Mouse (Mus musculus) MEL (cell line): ENCODE measurements at regions not wholly inside any gene's neighbourhood (a gene's known extent, or its start where the extent isn't known, plus 50 kb on each side); places are given as distances from the start of the nearest gene placed in this dataset.

Experiments
- DNase-seq: peaks from one replicate; pipeline ENCODE4 v3.0.0; 2011; ENCODE audit warnings: low read depth, low spot score
- H3K27ac ChIP-seq: 2 replicates; pipeline ENCODE4 v1.5.1; 2012; ENCODE audit warnings: low read depth, mild to moderate bottlenecking, control low read depth, low read length, moderate library complexity; ENCODE audit not compliant: control insufficient read depth
- H3K27me3 ChIP-seq, 2 experiments: fragments of 150-350 bp in 1 of 2; sonication (generic) in 1 of 2; 2 replicates each; pipeline ENCODE4 v1.6.1; 2012; ENCODE audit warnings: low read length in 2 of 2, mild to moderate bottlenecking in 2 of 2, improper control_type of control experiment in 1 of 2, moderate library complexity in 1 of 2; ENCODE audit not compliant: insufficient read depth in 2 of 2, control insufficient read depth in 1 of 2
- H3K36me3 ChIP-seq, 2 experiments: 2 replicates each; pipeline ENCODE4 v1.6.1; 2012 to 2014; ENCODE audit warnings: low read length in 2 of 2, improper control_type of control experiment in 1 of 2, inconsistent platforms in 1 of 2, mild to moderate bottlenecking in 1 of 2; ENCODE audit not compliant: insufficient read depth in 2 of 2, control insufficient read depth in 1 of 2
- H3K4me1 ChIP-seq, 2 experiments: fragments of 150-350 bp in 1 of 2; sonication (generic) in 1 of 2; 2 replicates each; pipeline ENCODE4 v1.6.1; 2012; ENCODE audit warnings: low read length in 2 of 2, improper control_type of control experiment in 1 of 2, mild to moderate bottlenecking in 1 of 2; ENCODE audit not compliant: insufficient read depth in 2 of 2, control insufficient read depth in 1 of 2
- H3K4me3 ChIP-seq, 2 experiments: fragments of 150-350 bp in 1 of 2; sonication (generic) in 1 of 2; 2 replicates each; pipeline ENCODE4 v1.5.1; 2012; ENCODE audit warnings: low read depth in 2 of 2, low read length in 2 of 2, mild to moderate bottlenecking in 2 of 2, moderate library complexity in 2 of 2, control low read depth in 1 of 2, improper control_type of control experiment in 1 of 2; ENCODE audit not compliant: control insufficient read depth in 1 of 2, insufficient read depth in 1 of 2
- H3K79me2 ChIP-seq: 2 replicates; pipeline ENCODE4 v1.6.1; 2012; ENCODE audit warnings: mild to moderate bottlenecking, low read length, moderate library complexity; ENCODE audit not compliant: control insufficient read depth, poor library complexity, insufficient read depth
- H3K9ac ChIP-seq: 2 replicates; pipeline ENCODE4 v1.6.1; 2012; ENCODE audit warnings: low read depth, mild to moderate bottlenecking, control low read depth, low read length, moderate library complexity; ENCODE audit not compliant: control insufficient read depth, poor library complexity, severe bottlenecking
- H3K9me3 ChIP-seq: fragments of 150-350 bp; sonication (generic); replicated peaks from 2 replicates; pipeline ENCODE4 v1.6.1; 2012; ENCODE audit warnings: mild to moderate bottlenecking, low read length, improper control_type of control experiment, moderate library complexity; ENCODE audit not compliant: insufficient read depth
- BHLHE40 ChIP-seq: IDR thresholded peaks from 2 replicates; pipeline ENCODE4 v1.6.1; 2012; ENCODE audit warnings: low read depth, mild to moderate bottlenecking, inconsistent platforms, low read length, improper control_type of control experiment, borderline replicate concordance
- CHD1 ChIP-seq: IDR thresholded peaks from 2 replicates; pipeline ENCODE4 v1.6.1; 2012; ENCODE audit warnings: low read depth, mild to moderate bottlenecking, inconsistent platforms, low read length, improper control_type of control experiment
- CHD2 ChIP-seq: IDR thresholded peaks from 2 replicates; pipeline ENCODE4 v1.6.1; 2011; ENCODE audit warnings: low read length, improper control_type of control experiment
- ELF1 ChIP-seq: IDR thresholded peaks from 2 replicates; pipeline ENCODE4 v1.6.1; 2014; ENCODE audit warnings: low read depth, mild to moderate bottlenecking, inconsistent platforms, low read length, improper control_type of control experiment, moderate library complexity
- EP300 ChIP-seq, 2 experiments: IDR thresholded peaks; 2 replicates each; pipeline ENCODE4 v1.6.1; 2011; ENCODE audit warnings: improper control_type of control experiment in 2 of 2, low read length in 2 of 2, low read depth in 1 of 2, mild to moderate bottlenecking in 1 of 2
- ETS1 ChIP-seq: IDR thresholded peaks from 2 replicates; pipeline ENCODE4 v1.6.1; 2012; ENCODE audit warnings: low read depth, mild to moderate bottlenecking, inconsistent platforms, low read length, improper control_type of control experiment, moderate library complexity
- GATA1 ChIP-seq: IDR thresholded peaks from 2 replicates; pipeline ENCODE4 v1.6.1; 2011; ENCODE audit warnings: low read depth, low read length, improper control_type of control experiment
- HCFC1 ChIP-seq: IDR thresholded peaks from 2 replicates; pipeline ENCODE4 v1.6.1; 2012; ENCODE audit warnings: low read depth, mild to moderate bottlenecking, inconsistent platforms, low read length, improper control_type of control experiment, moderate library complexity
- MAFK ChIP-seq: IDR thresholded peaks from 2 replicates; pipeline ENCODE4 v1.6.1; 2011; ENCODE audit warnings: low read depth, mild to moderate bottlenecking, low read length, improper control_type of control experiment, borderline replicate concordance
- MAX ChIP-seq: IDR thresholded peaks from 2 replicates; pipeline ENCODE4 v1.6.1; 2011; ENCODE audit warnings: low read length, improper control_type of control experiment
- MAZ ChIP-seq: IDR thresholded peaks from 2 replicates; pipeline ENCODE4 v1.6.1; 2012; ENCODE audit warnings: low read depth, mild to moderate bottlenecking, inconsistent platforms, low read length, improper control_type of control experiment
- MEF2A ChIP-seq: IDR thresholded peaks from 2 replicates; pipeline ENCODE4 v1.6.1; 2014; ENCODE audit warnings: low read depth, mild to moderate bottlenecking, inconsistent platforms, low read length, improper control_type of control experiment; ENCODE audit not compliant: poor library complexity, insufficient replicate concordance, severe bottlenecking; ENCODE audit errors: extremely low read depth
- MYB ChIP-seq: IDR thresholded peaks from 2 replicates; pipeline ENCODE4 v1.6.1; 2011; ENCODE audit warnings: mild to moderate bottlenecking, low read depth, low read length, improper control_type of control experiment
- NELFE ChIP-seq: IDR thresholded peaks from 2 replicates; pipeline ENCODE4 v1.6.1; 2011; ENCODE audit warnings: low read depth, low read length, improper control_type of control experiment
- NRF1 ChIP-seq: IDR thresholded peaks from 2 replicates; pipeline ENCODE4 v1.6.1; 2014; ENCODE audit warnings: low read depth, mild to moderate bottlenecking, inconsistent platforms, low read length, improper control_type of control experiment, moderate library complexity; ENCODE audit not compliant: poor library complexity, insufficient read depth, severe bottlenecking
- POLR2A ChIP-seq, 2 experiments: IDR thresholded peaks; 2 replicates each; pipeline ENCODE4 v1.6.1; 2011 to 2012; ENCODE audit warnings: low read length in 2 of 2, mild to moderate bottlenecking in 2 of 2, control low read depth in 1 of 2, improper control_type of control experiment in 1 of 2, low read depth in 1 of 2, moderate library complexity in 1 of 2; ENCODE audit not compliant: control insufficient read depth in 1 of 2, insufficient read depth in 1 of 2, poor library complexity in 1 of 2
- POLR2AphosphoS5 ChIP-seq: IDR thresholded peaks from 2 replicates; pipeline ENCODE4 v1.6.1; 2012; ENCODE audit warnings: low read depth, borderline replicate concordance, mild to moderate bottlenecking, inconsistent platforms, low read length, moderate library complexity, mixed read lengths
- RAD21 ChIP-seq: IDR thresholded peaks from 2 replicates; pipeline ENCODE4 v1.6.1; 2011; ENCODE audit warnings: mild to moderate bottlenecking, low read depth, low read length, improper control_type of control experiment
- RCOR1 ChIP-seq: IDR thresholded peaks from 2 replicates; pipeline ENCODE4 v1.6.1; 2012; ENCODE audit warnings: low read depth, mild to moderate bottlenecking, inconsistent platforms, low read length, improper control_type of control experiment
- SMC3 ChIP-seq: IDR thresholded peaks from 2 replicates; pipeline ENCODE4 v1.6.1; 2011; ENCODE audit warnings: low read depth, low read length, improper control_type of control experiment
- TAL1 ChIP-seq: IDR thresholded peaks from 2 replicates; pipeline ENCODE4 v1.6.1; 2012; ENCODE audit warnings: mild to moderate bottlenecking, inconsistent platforms, low read length, moderate library complexity, mixed read lengths
- TBP ChIP-seq: IDR thresholded peaks from 2 replicates; pipeline ENCODE4 v1.8.0; 2011; ENCODE audit warnings: low read depth, low read length, improper control_type of control experiment
- TCF12 ChIP-seq: IDR thresholded peaks from 2 replicates; pipeline ENCODE4 v1.6.1; 2014; ENCODE audit warnings: low read depth, mild to moderate bottlenecking, inconsistent platforms, low read length, improper control_type of control experiment, moderate library complexity
- USF1 ChIP-seq: IDR thresholded peaks from 2 replicates; pipeline ENCODE4 v1.6.1; 2014; ENCODE audit warnings: low read depth, mild to moderate bottlenecking, inconsistent platforms, low read length, improper control_type of control experiment, moderate library complexity
- ZKSCAN1 ChIP-seq: IDR thresholded peaks from 2 replicates; pipeline ENCODE4 v1.6.1; 2012; ENCODE audit warnings: low read depth, mild to moderate bottlenecking, inconsistent platforms, low read length, improper control_type of control experiment, moderate library complexity
- ZMIZ1 ChIP-seq: IDR thresholded peaks from 2 replicates; pipeline ENCODE4 v1.6.1; 2012; ENCODE audit warnings: low read depth, mild to moderate bottlenecking, inconsistent platforms, low read length, improper control_type of control experiment, moderate library complexity
- ZNF384 ChIP-seq: IDR thresholded peaks from 2 replicates; pipeline ENCODE4 v1.6.1; 2012; ENCODE audit warnings: low read depth, mild to moderate bottlenecking, inconsistent platforms, low read length, improper control_type of control experiment

DNA sequence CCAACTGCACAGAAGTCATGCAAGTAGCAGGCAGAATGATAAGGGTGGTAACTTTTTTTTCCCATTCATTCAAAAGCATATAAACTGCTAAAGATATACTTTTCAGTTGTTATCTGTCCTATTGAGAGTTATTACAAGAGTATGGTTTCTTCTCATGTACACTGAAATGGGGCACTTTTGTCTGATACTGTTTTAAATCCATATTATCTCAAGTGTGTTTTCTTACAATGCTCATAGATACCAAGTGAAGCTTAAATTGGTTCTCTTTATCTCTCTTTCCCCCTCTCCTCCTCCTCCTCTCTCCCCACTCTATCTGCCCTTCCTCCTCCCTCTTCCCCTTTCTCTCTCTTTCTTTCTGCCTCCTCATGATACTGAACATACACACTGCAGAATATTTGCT lies 584.8 kb upstream of the C030005K15Rik start:
- DNase-seq: peak; percentile 41
- Histone ChIP-seq H3K27me3 (no peaks in the 10 kb centered on the region), H3K9ac (no peak overlapping the region), H3K9me3 (no peaks in the 10 kb centered on the region), H3K27ac (no peak overlapping the region), H3K79me2 (no peaks in the 10 kb centered on the region), H3K4me1 (peaks cover 0 to 7% of the 10 kb centered on the region in 2 experiments; a peak in 2 of 4 replicates), H3K4me3 (0 out of 4 replicates have a peak overlapping the region, but pooled peaks of 1 of the 2 experiments have one; percentile 3)
- TF ChIP-seq ELF1 (no peak), POLR2A (IDR thresholded peaks at IDR 0.05; ENCODE audit: control insufficient read depth in 1 of 2, insufficient read depth in 1 of 2, low read depth in 1 of 2, low read length in 2 of 2, poor library complexity in 1 of 2) (no peak), NRF1 (no peak), MAX (no peak), TCF12 (0 out of 2 replicates have a peak, but pooled peaks have one; percentile 19), ZNF384 (peak; percentile 47; the same call in 1 of the 2 replicates), ZMIZ1 (no peak), ZKSCAN1 (no peak), GATA1 (peak; percentile 50; the same call in 1 of the 2 replicates), SMC3 (no peak), RAD21 (no peak), MAZ (no peak), ETS1 (peak; percentile 41; the same call in 1 of the 2 replicates), MYB (no peak), BHLHE40 (no peak), EP300 (IDR thresholded peaks at IDR 0.05; ENCODE audit: low read depth in 1 of 2, low read length in 2 of 2) (peak in 1 of 2 experiments; percentile 50; a peak in 3 of 4 replicates)
- TF ChIP-seq, all 39 proteins: peak for 5
- peaks cover 0 to 5% of the 10 kb centered on the region in 2 experiments; a peak in 2 of 4 replicates for H3K36me3 ChIP-seq

DNA sequence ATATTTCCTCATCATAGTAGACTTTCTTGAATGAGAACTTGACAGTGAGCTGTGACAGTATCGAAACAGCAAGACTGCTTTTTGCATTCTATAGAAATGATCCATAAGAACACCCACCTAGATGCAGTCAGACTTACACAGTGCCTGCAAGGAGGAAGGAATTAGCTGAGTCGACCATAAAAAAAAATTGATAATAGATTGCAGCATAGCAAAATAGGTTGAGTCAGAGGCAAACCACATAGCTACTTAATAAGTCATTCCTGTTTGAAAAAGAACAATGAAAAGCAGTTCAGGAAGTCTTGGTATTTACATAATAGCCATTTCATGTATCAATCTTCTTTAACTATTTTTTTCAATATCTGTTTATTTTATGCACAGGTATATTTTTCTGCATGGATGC lies 591.9 kb upstream of the C030005K15Rik start:
- no peak for DNase-seq
- no peaks in the 10 kb centered on the region for H3K4me1 ChIP-seq
- H3K27ac ChIP-seq: no peak overlapping the region
- H3K4me3 ChIP-seq: no peak overlapping the region
- no peaks in the 10 kb centered on the region for H3K9me3 ChIP-seq
- H3K36me3 ChIP-seq: no peaks in the 10 kb centered on the region
- TF ChIP-seq ZNF384 (no peak), RAD21 (no peak), CHD1 (no peak), USF1 (no peak), NELFE (no peak), RCOR1 (no peak), SMC3 (no peak), TAL1 (no peak), HCFC1 (no peak), MAFK (no peak), MYB (no peak), BHLHE40 (no peak), NRF1 (no peak), TCF12 (no peak), CHD2 (no peak), EP300 (IDR thresholded peaks at IDR 0.05; ENCODE audit: low read depth in 1 of 2, low read length in 2 of 2) (no peak), MEF2A (no peak), POLR2A (IDR thresholded peaks at IDR 0.05; ENCODE audit: control insufficient read depth in 1 of 2, insufficient read depth in 1 of 2, low read depth in 1 of 2, low read length in 2 of 2, poor library complexity in 1 of 2) (no peak), POLR2AphosphoS5 (no peak), TBP (no peak)
- H3K79me2 ChIP-seq: no peaks in the 10 kb centered on the region
- no peaks in the 10 kb centered on the region for H3K27me3 ChIP-seq
- no peak overlapping the region for H3K9ac ChIP-seq
